Mouse (Mus musculus) forelimb bud, embryonic 11.5 days (tissue): ENCODE measurements around the gene Dusp28.
A peak's percentile ranks its signal among the peaks of the same experiment; 100 is the strongest.

Experiments
- DNase-seq: peaks from one replicate; pipeline ENCODE4 v3.0.0-alpha.2; 2012; ENCODE audit warnings: low read depth, low spot score

The Dusp28 gene

GRCm38 (mm10) chr1:92906779-92907631, at the start of gene Dusp28:
TSS of gene Dusp28 (plus strand) at chr1:92906981.
- DNase-seq = peak; percentile 84

- DNase-seq = no peak
Observed at GRCm38 (mm10) chr1:92861503-92861902, 45.3 kb upstream of the Dusp28 start.

- DNase-seq = no peak
Observed at GRCm38 (mm10) chr1:92863268-92863667, 43.5 kb upstream of the Dusp28 start.

- DNase-seq = no peak
Observed at GRCm38 (mm10) chr1:92866170-92866569, 40.6 kb upstream of the Dusp28 start.

GRCm38 (mm10) chr1:92869985-92870384, 36.8 kb upstream of the Dusp28 start:
- DNase-seq = no peak

- no peak for DNase-seq
Observed at GRCm38 (mm10) chr1:92872666-92873065, 34.1 kb upstream of the Dusp28 start.

GRCm38 (mm10) chr1:92874011-92874410, 32.8 kb upstream of the Dusp28 start:
- DNase-seq = no peak

GRCm38 (mm10) chr1:92875360-92876111, 31.2 kb upstream of the Dusp28 start:
- no peak for DNase-seq

- DNase-seq = no peak
Observed at GRCm38 (mm10) chr1:92877431-92877978, 29.3 kb upstream of the Dusp28 start.

- no peak for DNase-seq
Observed at GRCm38 (mm10) chr1:92878066-92878741, 28.6 kb upstream of the Dusp28 start.

GRCm38 (mm10) chr1:92879266-92879665, 27.5 kb upstream of the Dusp28 start:
- DNase-seq = no peak

- no peak for DNase-seq
Observed at GRCm38 (mm10) chr1:92880101-92880500, 26.7 kb upstream of the Dusp28 start.

GRCm38 (mm10) chr1:92881982-92882381, 24.8 kb upstream of the Dusp28 start:
- no peak for DNase-seq

GRCm38 (mm10) chr1:92888901-92889655, 17.7 kb upstream of the Dusp28 start:
- DNase-seq = no peak

- DNase-seq = no peak
Observed at GRCm38 (mm10) chr1:92892791-92893190, 14.0 kb upstream of the Dusp28 start.

GRCm38 (mm10) chr1:92893896-92894295, 12.9 kb upstream of the Dusp28 start:
- DNase-seq = no peak

GRCm38 (mm10) chr1:92895089-92895488, 11.7 kb upstream of the Dusp28 start:
- DNase-seq = peak; percentile 84

- peak; percentile 65 for DNase-seq
Observed at GRCm38 (mm10) chr1:92902786-92903185, 4.0 kb upstream of the Dusp28 start, which contains the start of gene Ankmy1. TSS of gene Ankmy1 (minus strand) at chr1:92902906.

GRCm38 (mm10) chr1:92903627-92904026, 3.2 kb upstream of the Dusp28 start:
- no peak for DNase-seq

GRCm38 (mm10) chr1:92905703-92906310, 974 bp upstream of the Dusp28 start:
- DNase-seq = no peak
